Mouse (Mus musculus) ES-Bruce4 (cell line): ENCODE data around the gene Khdrbs2. TPM values are rescaled to one million over a fixed set of nuclear protein-coding genes. Genes with fewer than 3 reads are reported as not detected.

Experiments used
- H3K27ac ChIP-seq: 2 replicates; pipeline ENCODE4 v1.5.1; 2012; ENCODE audit warnings: low read length, inconsistent platforms; ENCODE audit not compliant: insufficient read depth
- H3K27me3 ChIP-seq: 2 replicates; pipeline ENCODE4 v1.6.1; 2012; ENCODE audit warnings: mild to moderate bottlenecking, low read length, inconsistent platforms; ENCODE audit not compliant: control insufficient read depth, poor library complexity, insufficient read depth, severe bottlenecking
- H3K36me3 ChIP-seq: 2 replicates; pipeline ENCODE4 v1.6.1; 2012; ENCODE audit warnings: inconsistent platforms, mild to moderate bottlenecking, low read length, moderate library complexity; ENCODE audit not compliant: control insufficient read depth, poor library complexity, insufficient read depth, severe bottlenecking
- H3K4me1 ChIP-seq: one replicate; pipeline ENCODE4 v1.8.1; 2011; ENCODE audit warnings: low read length; ENCODE audit not compliant: control insufficient read depth, insufficient read depth
- H3K4me3 ChIP-seq: 2 replicates; pipeline ENCODE4 v1.5.1; 2011; ENCODE audit warnings: low read depth, mild to moderate bottlenecking, low read length
- H3K9ac ChIP-seq: 2 replicates; pipeline ENCODE4 v1.6.1; 2012; ENCODE audit warnings: low read depth, mild to moderate bottlenecking, inconsistent platforms; ENCODE audit not compliant: poor library complexity, severe bottlenecking
- H3K9me3 ChIP-seq: replicated peaks from 2 replicates; pipeline ENCODE4 v1.6.1; 2012; ENCODE audit warnings: mild to moderate bottlenecking, low read length, inconsistent platforms; ENCODE audit not compliant: control insufficient read depth, poor library complexity, insufficient read depth, severe bottlenecking
- CTCF ChIP-seq: IDR thresholded peaks from one replicate; pipeline ENCODE4 v1.8.1; 2011; ENCODE audit warnings: low read depth, low read length
- EP300 ChIP-seq: IDR thresholded peaks from 2 replicates; pipeline ENCODE4 v1.6.1; 2011; ENCODE audit warnings: low read depth, low read length; ENCODE audit not compliant: insufficient read depth
- POLR2A ChIP-seq: IDR thresholded peaks from one replicate; pipeline ENCODE4 v1.8.1; 2011; ENCODE audit warnings: low read length; ENCODE audit not compliant: insufficient read depth
- polyA plus RNA-seq: library from polyadenylated mRNA; stranded (reverse); fragments of >200 nt; gene quantifications from 2 replicates; pipeline ENCODE4 v1.2.4, GENCODE M21; 2011; ENCODE audit warnings: low read depth; ENCODE audit not compliant: missing spikeins, insufficient read depth, insufficient read length

Khdrbs2 gene
- polyA plus RNA-seq, 1 experiment, result 0.51 TPM

GRCm38 (mm10) chr1:32553925-32554324, 381.4 kb downstream of the Khdrbs2 start:
- Histone ChIP-seq H3K9ac (no peak overlapping the region), H3K36me3 (no peaks in the 10 kb centered on the region), H3K27me3 (no peaks in the 10 kb centered on the region), H3K4me3 (no peak overlapping the region), H3K4me1 (no peaks in the 10 kb centered on the region), H3K9me3 (no peaks in the 10 kb centered on the region), H3K27ac (no peak overlapping the region)
- TF ChIP-seq CTCF (no peak), POLR2A (no peak), EP300 (no peak)

GRCm38 (mm10) chr1:32568901-32569300, 396.4 kb downstream of the Khdrbs2 start:
- no peaks in the 10 kb centered on the region for H3K36me3 ChIP-seq
- no peaks in the 10 kb centered on the region for H3K9me3 ChIP-seq
- no peak overlapping the region for H3K9ac ChIP-seq
- no peaks in the 10 kb centered on the region for H3K4me1 ChIP-seq
- TF ChIP-seq EP300, result no peak
- TF ChIP-seq POLR2A, result no peak
- no peak for TF ChIP-seq CTCF
- H3K27me3 ChIP-seq, result no peaks in the 10 kb centered on the region
- no peak overlapping the region for H3K4me3 ChIP-seq
- H3K27ac ChIP-seq, result no peak overlapping the region

DNA sequence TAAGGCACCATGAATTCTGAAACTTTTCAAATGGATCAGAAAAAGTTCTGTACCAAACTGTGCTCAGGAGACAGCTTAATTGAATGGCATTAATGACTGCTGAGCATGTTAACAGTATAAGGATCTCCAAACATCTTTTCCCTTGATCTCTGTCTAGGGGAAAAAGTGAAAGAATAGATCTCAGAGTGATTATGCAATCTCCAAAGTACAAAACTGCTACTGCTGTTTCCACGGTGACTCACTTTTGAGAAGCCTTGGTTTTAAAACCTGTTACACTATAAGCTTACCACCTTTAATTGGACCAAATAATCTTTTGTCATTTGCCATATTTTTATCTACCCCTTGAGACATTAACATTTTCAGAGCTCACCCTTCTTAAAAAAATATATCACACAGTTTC, 453.5 kb downstream of the Khdrbs2 start:
- H3K9ac ChIP-seq, result no peak overlapping the region
- H3K4me1 ChIP-seq, result no peaks in the 10 kb centered on the region
- no peak overlapping the region for H3K27ac ChIP-seq
- H3K36me3 ChIP-seq, result no peaks in the 10 kb centered on the region
- no peaks in the 10 kb centered on the region for H3K9me3 ChIP-seq
- TF ChIP-seq CTCF (no peak), POLR2A (no peak), EP300 (no peak)
- no peaks in the 10 kb centered on the region for H3K27me3 ChIP-seq
- H3K4me3 ChIP-seq, result no peak overlapping the region

GRCm38 (mm10) chr1:32632415-32633354, 460.2 kb downstream of the Khdrbs2 start:
- TF ChIP-seq CTCF, result no peak

DNA sequence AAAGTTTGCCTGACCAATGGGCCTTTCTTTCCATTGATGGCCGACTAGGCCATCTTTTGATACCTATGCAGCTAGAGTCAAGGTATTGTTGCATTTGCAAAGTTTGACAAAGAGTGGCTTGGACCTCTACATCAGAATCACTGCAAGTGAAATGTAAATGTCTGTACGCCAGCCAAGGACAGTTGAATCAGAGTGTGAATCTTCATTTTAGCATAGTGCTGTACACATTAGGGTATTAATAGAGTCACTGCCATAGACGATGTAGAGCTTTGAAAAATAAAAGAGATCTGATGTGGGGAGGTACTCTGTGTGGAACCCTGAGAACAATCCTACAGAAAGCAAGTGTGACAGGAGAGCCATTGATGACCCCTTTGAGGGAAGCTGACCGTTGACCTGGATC, 460.9 kb downstream of the Khdrbs2 start:
- Histone ChIP-seq H3K4me3 (no peak overlapping the region), H3K9ac (no peak overlapping the region), H3K4me1 (no peaks in the 10 kb centered on the region), H3K27me3 (no peaks in the 10 kb centered on the region), H3K27ac (no peak overlapping the region), H3K36me3 (no peaks in the 10 kb centered on the region), H3K9me3 (no peaks in the 10 kb centered on the region)
- TF ChIP-seq EP300 (no peak), CTCF (no peak), POLR2A (no peak)

More at GRCm38 (mm10) chr1:32632415-32633354, 460.2 kb downstream of the Khdrbs2 start:
- no peaks in the 10 kb centered on the region for H3K9me3 ChIP-seq
- no peaks in the 10 kb centered on the region for H3K4me1 ChIP-seq
- H3K27me3 ChIP-seq, result no peaks in the 10 kb centered on the region
- no peaks in the 10 kb centered on the region for H3K36me3 ChIP-seq
- H3K4me3 ChIP-seq, result no peak overlapping the region
- H3K9ac ChIP-seq, result no peak overlapping the region
- H3K27ac ChIP-seq, result no peak overlapping the region

- TF ChIP-seq EP300, result no peak
- no peak for TF ChIP-seq POLR2A
- no peak for TF ChIP-seq CTCF
- Histone ChIP-seq H3K4me1 (no peaks in the 10 kb centered on the region), H3K9me3 (no peaks in the 10 kb centered on the region), H3K9ac (no peak overlapping the region), H3K36me3 (no peaks in the 10 kb centered on the region), H3K4me3 (no peak overlapping the region), H3K27me3 (no peaks in the 10 kb centered on the region), H3K27ac (no peak overlapping the region)
These were observed 466.6 kb downstream of the Khdrbs2 start for GRCm38 (mm10) chr1:32639118-32639517.
